ENCODE assay signal across 19 mouse cellular contexts in the genomic region with DNA sequence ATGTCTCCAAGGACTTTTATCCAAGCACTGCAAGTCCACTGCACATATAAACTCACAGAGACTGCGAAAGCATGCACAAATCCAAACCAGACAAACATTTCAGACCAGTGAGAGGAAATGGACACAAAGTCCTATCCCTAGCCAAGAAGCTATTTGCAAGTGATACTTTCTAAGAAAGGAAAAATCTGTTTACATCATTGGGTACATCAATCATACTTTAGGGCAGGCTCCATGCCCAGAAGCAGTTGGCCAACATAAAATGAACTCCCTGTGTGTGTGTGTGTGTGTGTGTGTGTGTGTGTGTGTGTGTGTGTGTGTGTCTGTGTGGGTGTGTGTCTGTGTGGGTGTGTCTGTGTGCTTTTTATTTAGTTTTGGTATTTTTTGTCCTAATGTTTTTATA. TPM values are rescaled to one million over a fixed set of nuclear protein-coding genes. Genes with fewer than 3 reads are reported as not detected.
DNase-seq lines count a peak whose midpoint lies in the region; ATAC-seq lines count a peak whose summit lies in the region.
"Had no signal": no experiment of that assay in that cellular context is flagged by ENCODE, and none has a peak within 500 bp of the region (broad histone marks: within the 10 kb centered on the region; RNA-seq: fewer than 3 reads in every experiment).

No protein-coding gene starts in this region.

- intact Hi-C loops in left cerebral cortex, postnatal 4 days (cut with DNase I) = no loop called here
- intact Hi-C loops in left cerebral cortex, postnatal 25 days (cut with DNase I) = no loop called here

- DNase-seq in left cerebral cortex, postnatal 4 days = peak; percentile 26
- no peak for DNase-seq in left cerebral cortex, postnatal 25 days (ENCODE audit: low spot score in 2 of 2)
- DNase-seq in NIH3T3 (ENCODE audit: low read depth) = peak; percentile 87
- no peak for DNase-seq in kidney, postnatal 10 days
- DNase-seq: adrenal gland, postnatal 10 days; cerebellum, adult 11-12 months; cerebellum, adult 9-10 months; cerebellum, postnatal 36 days; gastrocnemius, postnatal 36 days; heart, adult 18-20 months; heart, postnatal 14 days had no signal

- no peak overlapping the region for H3K4me3 ChIP-seq in forebrain, embryonic 16.5 days (replicated peaks; ENCODE audit: low read length)
- no peak overlapping the region for H3K4me3 ChIP-seq in forebrain, embryonic 13.5 days
- H3K4me3 ChIP-seq: embryonic facial prominence, embryonic 10.5 days; heart, embryonic 10.5 days; heart, embryonic 15.5 days had no signal

- H3K36me3 ChIP-seq in forebrain, embryonic 16.5 days (ENCODE audit: control insufficient read depth, insufficient read depth) = no peaks in the 10 kb centered on the region
- no peaks in the 10 kb centered on the region for H3K36me3 ChIP-seq in forebrain, embryonic 13.5 days (ENCODE audit: poor library complexity, severe bottlenecking)
- H3K36me3 ChIP-seq: embryonic facial prominence, embryonic 10.5 days; heart, embryonic 10.5 days; heart, embryonic 15.5 days had no signal

- 64% methylated on average over 1 of the region's 1 CpGs for WGBS in forebrain, embryonic 16.5 days
- 88% methylated on average over 1 of the region's 1 CpGs for WGBS in forebrain, embryonic 13.5 days

- peak; percentile 59; the same call in 1 of the 2 replicates for ATAC-seq in forebrain, embryonic 16.5 days
- no peak; the same call in 1 of the 2 replicates for ATAC-seq in forebrain, embryonic 13.5 days
- ATAC-seq: intestine, embryonic 16.5 days had no signal

- no peak overlapping the region for H3K27ac ChIP-seq in forebrain, embryonic 16.5 days (ENCODE audit: low read length)
- H3K27ac ChIP-seq in forebrain, embryonic 13.5 days = no peak overlapping the region
- H3K27ac ChIP-seq: embryonic facial prominence, embryonic 10.5 days; heart, embryonic 10.5 days; heart, embryonic 15.5 days; hindbrain, embryonic 14.5 days had no signal

- no peak overlapping the region for H3K4me2 ChIP-seq in forebrain, embryonic 16.5 days (ENCODE audit: low read length)
- H3K4me2 ChIP-seq in forebrain, embryonic 13.5 days = no peak overlapping the region
- H3K4me2 ChIP-seq: heart, embryonic 15.5 days; hindbrain, embryonic 14.5 days had no signal

- no peaks in the 10 kb centered on the region for H3K27me3 ChIP-seq in forebrain, embryonic 16.5 days (replicated peaks; ENCODE audit: control insufficient read depth, insufficient read depth, low read length)
- H3K27me3 ChIP-seq in forebrain, embryonic 13.5 days = no peaks in the 10 kb centered on the region
- H3K27me3 ChIP-seq: heart, embryonic 15.5 days had no signal

- H3K9ac ChIP-seq in forebrain, embryonic 16.5 days (replicated peaks; ENCODE audit: low read depth, low read length) = no peak overlapping the region
- H3K9ac ChIP-seq in forebrain, embryonic 13.5 days = no peak overlapping the region
- H3K9ac ChIP-seq: heart, embryonic 15.5 days; hindbrain, embryonic 14.5 days had no signal

- no peaks in the 10 kb centered on the region for H3K9me3 ChIP-seq in forebrain, embryonic 16.5 days (ENCODE audit: control insufficient read depth, low read length)
- no peaks in the 10 kb centered on the region for H3K9me3 ChIP-seq in forebrain, embryonic 13.5 days (replicated peaks)
- H3K9me3 ChIP-seq: embryonic facial prominence, embryonic 10.5 days; heart, embryonic 10.5 days; heart, embryonic 15.5 days had no signal

- H3K4me1 ChIP-seq in forebrain, embryonic 16.5 days (replicated peaks; ENCODE audit: control insufficient read depth, insufficient read depth, low read length) = peaks cover 5% of the 10 kb centered on the region; the same call in 1 of the 2 replicates
- H3K4me1 ChIP-seq in forebrain, embryonic 13.5 days = no peaks in the 10 kb centered on the region; the same call in 1 of the 2 replicates
- H3K4me1 ChIP-seq: embryonic facial prominence, embryonic 10.5 days; heart, embryonic 10.5 days; heart, embryonic 15.5 days had no signal

RNA-seq across cellular contexts. Expression of a gene that starts 2.6 kb away (rescaled TPM):
- 0.24 and 0.25 TPM in 2 replicates for polyA plus RNA-seq in forebrain, embryonic 16.5 days (2015; fragmentation: Nextera tagmentation; extraction: Ambion mirVana)
- 0.06 and 0.10 TPM in 2 replicates for polyA plus RNA-seq in forebrain, embryonic 13.5 days (2015; fragmentation: Nextera tagmentation; extraction: Ambion mirVana)
- under 1 TPM; 0.48 to 0.70 TPM for total RNA-seq in left cerebral cortex, postnatal 4 days (2021)
- total RNA-seq in left cerebral cortex, postnatal 25 days (2021) = 1 to 10 TPM in 1 of 2 experiments, under 1 TPM in 1; 0.43 to 1.2 TPM
- total RNA-seq: adrenal gland, postnatal 10 days; gastrocnemius, postnatal 36 days; heart, adult 18-20 months; heart, postnatal 14 days; hematopoietic stem cell, adult 5-6 weeks had no signal
- polyA plus RNA-seq: heart, embryonic 10.5 days; heart, embryonic 15.5 days; intestine, embryonic 16.5 days had no signal

Comparison
In these comparisons a context has a peak if more than half of its experiments do, and no peak if none do; other contexts are left out.
1. DNase-seq: peak in left cerebral cortex, postnatal 4 days (single experiment) and NIH3T3 (single experiment); none in left cerebral cortex, postnatal 25 days (0 of 2) and kidney, postnatal 10 days (single experiment).